Mouse (Mus musculus): ENCODE data around the gene Olfr315. TPM values are rescaled to one million over a fixed set of nuclear protein-coding genes. Genes with fewer than 3 reads are reported as not detected.

Gene Olfr315
- polyA plus RNA-seq, 1 experiment from 2014 or later, result not detected

DNA sequence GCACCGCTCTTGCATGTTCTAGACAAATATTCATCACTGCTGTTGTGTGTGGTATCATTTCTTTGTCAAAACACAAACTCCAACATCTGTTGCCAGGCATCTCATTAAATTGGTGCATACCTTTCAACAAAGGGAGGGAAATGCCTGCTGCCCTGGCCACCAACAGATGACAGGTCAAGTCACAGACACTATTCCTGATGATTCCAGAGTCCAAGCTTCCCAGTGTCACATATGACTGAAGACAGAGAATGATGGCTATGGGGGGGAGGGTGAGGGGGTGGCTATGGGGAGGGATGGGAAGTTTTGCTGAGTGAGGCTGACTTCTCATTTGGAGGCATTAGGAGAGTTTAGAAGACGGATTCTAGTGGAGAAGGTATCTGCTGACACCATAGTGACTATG, 11.2 kb downstream of the Olfr315 start:
- 82% methylated on average over 2 of the region's 2 CpGs for WGBS
- no peaks in the 10 kb centered on the region for H3K9me3 ChIP-seq (ENCODE audit: control insufficient read depth, low read length)
- H3K4me2 ChIP-seq (ENCODE audit: low read length), result no peak overlapping the region
- DNase-seq (ENCODE audit: low spot score) (peak; percentile 16), ATAC-seq (replicated peaks; ENCODE audit: low FRiP score, low TSS enrichment, low read depth) (no peak)
- H3K4me1 ChIP-seq (replicated peaks; ENCODE audit: control insufficient read depth, insufficient read depth, low read length), result no peaks in the 10 kb centered on the region
- no peaks in the 10 kb centered on the region for H3K36me3 ChIP-seq (ENCODE audit: control insufficient read depth, insufficient read depth, low read length)
- H3K27me3 ChIP-seq (replicated peaks; ENCODE audit: control insufficient read depth, insufficient read depth, low read length), result no peaks in the 10 kb centered on the region
- no peak overlapping the region for H3K4me3 ChIP-seq (ENCODE audit: low read depth, low read length)
- H3K27ac ChIP-seq (ENCODE audit: low read depth), result no peak overlapping the region
- no peak overlapping the region for H3K9ac ChIP-seq (ENCODE audit: low read length)

DNA sequence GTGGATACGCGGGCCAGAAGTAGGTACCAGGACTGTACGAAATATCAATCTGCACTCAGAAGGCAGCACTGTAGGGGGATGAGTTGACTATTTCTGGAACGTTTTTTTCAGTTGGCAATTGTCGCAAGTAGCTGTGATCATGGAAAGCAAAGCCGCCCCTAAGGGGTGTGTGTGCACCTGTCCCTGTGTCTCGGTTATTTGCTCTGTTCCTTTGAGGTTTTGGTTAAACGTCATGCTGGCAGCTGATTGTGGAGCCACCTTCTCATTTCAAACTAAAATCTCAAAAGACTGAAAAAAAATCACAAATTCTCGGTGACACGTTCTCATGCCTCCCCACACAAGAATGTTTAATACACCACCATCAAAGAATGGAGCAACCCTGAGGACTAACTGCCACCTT, 14.7 kb downstream of the Olfr315 start:
- DNase-seq (ENCODE audit: low spot score), result peak; percentile 21
- Histone ChIP-seq H3K9ac (ENCODE audit: low read length) (no peak overlapping the region), H3K9me3 (ENCODE audit: control insufficient read depth, low read length) (no peaks in the 10 kb centered on the region), H3K27me3 (replicated peaks; ENCODE audit: control insufficient read depth, insufficient read depth, low read length) (no peaks in the 10 kb centered on the region), H3K4me2 (ENCODE audit: low read length) (no peak overlapping the region), H3K36me3 (ENCODE audit: control insufficient read depth, insufficient read depth, low read length) (no peaks in the 10 kb centered on the region), H3K27ac (ENCODE audit: low read depth) (no peak overlapping the region), H3K4me1 (replicated peaks; ENCODE audit: control insufficient read depth, insufficient read depth, low read length) (no peaks in the 10 kb centered on the region), H3K4me3 (ENCODE audit: low read depth, low read length) (no peak overlapping the region)
- ATAC-seq (replicated peaks; ENCODE audit: low FRiP score, low TSS enrichment, low read depth), result no peak
- 90% methylated on average over 10 of the region's 10 CpGs for WGBS

DNA sequence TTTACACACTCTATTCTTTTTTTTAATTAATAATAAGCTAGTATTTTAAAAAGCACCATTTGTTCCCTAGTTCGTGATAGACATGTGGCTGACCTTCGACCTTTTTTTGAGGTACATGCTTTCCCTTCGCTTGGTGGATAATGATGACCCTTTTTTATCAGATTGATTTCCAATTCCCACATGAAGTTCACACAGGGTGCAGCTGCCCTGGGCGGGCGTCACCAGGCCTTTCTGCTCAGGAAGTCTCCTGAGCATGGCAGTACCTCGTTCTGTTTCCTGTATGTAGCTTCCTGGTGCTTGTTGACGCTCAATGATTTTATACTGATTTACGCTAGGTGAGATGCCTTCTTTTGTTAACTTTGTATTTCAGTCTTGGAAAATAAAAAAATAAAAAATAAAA, 15.4 kb downstream of the Olfr315 start:
- DNase-seq (ENCODE audit: low spot score), result peak; percentile 21
- 82% methylated on average over 8 of the region's 8 CpGs for WGBS
- no peak overlapping the region for H3K27ac ChIP-seq (ENCODE audit: low read depth)
- no peaks in the 10 kb centered on the region for H3K9me3 ChIP-seq (ENCODE audit: control insufficient read depth, low read length)
- H3K4me3 ChIP-seq (ENCODE audit: low read depth, low read length), result no peak overlapping the region
- no peak for ATAC-seq (replicated peaks; ENCODE audit: low FRiP score, low TSS enrichment, low read depth)
- no peak overlapping the region for H3K4me2 ChIP-seq (ENCODE audit: low read length)
- H3K9ac ChIP-seq (ENCODE audit: low read length), result no peak overlapping the region
- H3K27me3 ChIP-seq (replicated peaks; ENCODE audit: control insufficient read depth, insufficient read depth, low read length), result no peaks in the 10 kb centered on the region
- H3K36me3 ChIP-seq (ENCODE audit: control insufficient read depth, insufficient read depth, low read length), result no peaks in the 10 kb centered on the region
- H3K4me1 ChIP-seq (replicated peaks; ENCODE audit: control insufficient read depth, insufficient read depth, low read length), result no peaks in the 10 kb centered on the region

DNA sequence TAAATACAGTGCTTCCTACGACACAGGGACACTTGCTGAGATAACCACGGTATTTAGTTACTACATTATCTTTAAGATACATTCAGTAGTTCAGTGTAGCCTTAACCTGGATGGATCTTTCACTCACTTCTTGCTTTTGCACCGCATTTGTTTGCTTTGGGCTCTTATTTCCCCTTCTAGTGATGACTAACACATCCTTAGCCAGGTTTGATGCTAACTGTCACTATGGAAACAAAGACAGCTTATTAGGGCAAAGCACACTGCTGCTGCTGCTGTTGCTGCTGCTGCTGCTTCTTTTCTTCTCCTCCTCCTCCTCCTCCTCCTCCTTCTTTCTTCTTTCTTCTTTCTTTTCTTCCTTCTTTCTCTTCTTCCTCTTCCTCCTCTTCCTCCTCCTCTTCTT, 16.5 kb downstream of the Olfr315 start:
- no peak overlapping the region for H3K4me3 ChIP-seq (ENCODE audit: low read depth, low read length)
- 30% methylated on average over 3 of the region's 3 CpGs for WGBS
- ATAC-seq (replicated peaks; ENCODE audit: low FRiP score, low TSS enrichment, low read depth), result no peak
- no peak overlapping the region for H3K4me2 ChIP-seq (ENCODE audit: low read length)
- H3K27ac ChIP-seq (ENCODE audit: low read depth), result no peak overlapping the region
- no peak overlapping the region for H3K9ac ChIP-seq (ENCODE audit: low read length)
- H3K4me1 ChIP-seq (replicated peaks; ENCODE audit: control insufficient read depth, insufficient read depth, low read length), result no peaks in the 10 kb centered on the region
- H3K27me3 ChIP-seq (replicated peaks; ENCODE audit: control insufficient read depth, insufficient read depth, low read length), result no peaks in the 10 kb centered on the region
- no peak for DNase-seq (ENCODE audit: low spot score)
- no peaks in the 10 kb centered on the region for H3K36me3 ChIP-seq (ENCODE audit: control insufficient read depth, insufficient read depth, low read length)
- H3K9me3 ChIP-seq (ENCODE audit: control insufficient read depth, low read length), result no peaks in the 10 kb centered on the region

DNA sequence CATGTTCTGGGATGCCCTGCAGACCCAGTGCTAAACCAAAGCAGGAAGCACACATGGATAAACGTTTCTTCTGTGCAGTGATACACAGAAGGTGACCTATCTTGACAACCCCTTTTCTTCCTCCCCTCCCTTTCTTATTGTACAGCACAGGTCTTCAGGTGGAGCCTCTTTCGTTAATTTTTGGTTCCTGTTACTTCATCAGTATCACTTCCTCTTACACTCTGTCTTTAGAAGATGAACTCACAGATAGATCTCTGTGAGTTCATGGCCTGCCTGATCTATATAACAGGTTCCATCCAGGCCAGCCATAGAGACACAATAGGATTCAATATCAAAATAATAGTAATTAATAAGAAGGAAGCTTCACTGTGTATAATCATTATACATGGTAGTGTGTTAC, 17.1 kb downstream of the Olfr315 start:
- DNase-seq (ENCODE audit: low spot score) (peak; percentile 20), ATAC-seq (replicated peaks; ENCODE audit: low FRiP score, low TSS enrichment, low read depth) (no peak)
- Histone ChIP-seq H3K9ac (ENCODE audit: low read length) (no peak overlapping the region), H3K4me3 (ENCODE audit: low read depth, low read length) (no peak overlapping the region), H3K4me1 (replicated peaks; ENCODE audit: control insufficient read depth, insufficient read depth, low read length) (no peaks in the 10 kb centered on the region), H3K4me2 (ENCODE audit: low read length) (no peak overlapping the region), H3K27ac (ENCODE audit: low read depth) (no peak overlapping the region), H3K27me3 (replicated peaks; ENCODE audit: control insufficient read depth, insufficient read depth, low read length) (no peaks in the 10 kb centered on the region), H3K9me3 (ENCODE audit: control insufficient read depth, low read length) (no peaks in the 10 kb centered on the region), H3K36me3 (ENCODE audit: control insufficient read depth, insufficient read depth, low read length) (no peaks in the 10 kb centered on the region)
- 50% methylated on average over 2 of the region's 2 CpGs for WGBS

DNA sequence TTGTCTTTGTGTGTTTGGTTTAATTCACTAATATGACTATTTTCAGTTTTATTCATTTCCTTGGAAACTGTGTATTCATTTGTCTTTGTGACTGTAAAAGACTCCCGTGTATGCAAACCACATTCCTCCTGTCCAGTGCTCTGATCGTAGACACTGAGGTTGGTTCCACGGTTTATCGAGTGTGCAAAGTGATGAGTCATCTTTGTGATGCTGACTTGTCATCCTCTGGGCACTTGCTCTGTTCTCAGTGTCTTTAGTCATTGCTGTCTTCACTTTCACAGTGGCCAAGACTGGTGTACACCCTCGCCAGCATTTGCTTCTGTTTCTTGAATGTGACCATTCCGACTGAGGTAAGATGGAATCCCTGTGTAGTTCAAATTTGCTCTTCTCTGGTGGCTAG, 17.7 kb downstream of the Olfr315 start:
- 72% methylated on average over 6 of the region's 6 CpGs for WGBS
- H3K4me1 ChIP-seq (replicated peaks; ENCODE audit: control insufficient read depth, insufficient read depth, low read length), result no peaks in the 10 kb centered on the region
- H3K27ac ChIP-seq (ENCODE audit: low read depth), result no peak overlapping the region
- DNase-seq (ENCODE audit: low spot score) (peak; percentile 43), ATAC-seq (replicated peaks; ENCODE audit: low FRiP score, low TSS enrichment, low read depth) (no peak)
- H3K9ac ChIP-seq (ENCODE audit: low read length), result no peak overlapping the region
- no peaks in the 10 kb centered on the region for H3K36me3 ChIP-seq (ENCODE audit: control insufficient read depth, insufficient read depth, low read length)
- H3K27me3 ChIP-seq (replicated peaks; ENCODE audit: control insufficient read depth, insufficient read depth, low read length), result no peaks in the 10 kb centered on the region
- H3K9me3 ChIP-seq (ENCODE audit: control insufficient read depth, low read length), result no peaks in the 10 kb centered on the region
- H3K4me2 ChIP-seq (ENCODE audit: low read length), result no peak overlapping the region
- no peak overlapping the region for H3K4me3 ChIP-seq (ENCODE audit: low read depth, low read length)

DNA sequence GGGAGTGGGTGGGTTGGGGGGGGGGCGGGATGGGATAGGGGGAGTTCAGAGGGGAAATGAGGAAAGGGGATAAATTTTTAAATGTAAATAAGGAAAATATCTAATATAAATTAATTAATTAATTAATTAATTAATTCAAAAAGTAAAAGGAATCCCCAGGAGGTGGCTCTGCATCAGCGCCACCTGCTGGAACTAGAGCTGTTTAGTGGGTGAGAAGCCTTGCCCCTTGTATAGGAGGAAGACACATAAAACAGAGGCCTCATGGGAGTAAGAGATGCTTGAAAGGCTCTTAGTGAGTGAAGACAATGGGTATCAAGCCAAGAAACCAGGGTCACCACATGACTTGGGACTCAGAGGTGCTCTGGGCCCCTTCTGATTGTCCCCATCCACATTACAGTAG, 22.9 kb downstream of the Olfr315 start:
- Histone ChIP-seq H3K27ac (ENCODE audit: low read depth) (no peak overlapping the region), H3K4me2 (ENCODE audit: low read length) (no peak overlapping the region), H3K9ac (ENCODE audit: low read length) (no peak overlapping the region), H3K36me3 (ENCODE audit: control insufficient read depth, insufficient read depth, low read length) (no peaks in the 10 kb centered on the region), H3K4me1 (replicated peaks; ENCODE audit: control insufficient read depth, insufficient read depth, low read length) (no peaks in the 10 kb centered on the region), H3K4me3 (ENCODE audit: low read depth, low read length) (no peak overlapping the region), H3K9me3 (ENCODE audit: control insufficient read depth, low read length) (no peaks in the 10 kb centered on the region), H3K27me3 (replicated peaks; ENCODE audit: control insufficient read depth, insufficient read depth, low read length) (no peaks in the 10 kb centered on the region)
- ATAC-seq (replicated peaks; ENCODE audit: low FRiP score, low TSS enrichment, low read depth) (no peak), DNase-seq (ENCODE audit: low spot score) (no peak)
- WGBS, result 84% methylated on average over 2 of the region's 2 CpGs

DNA sequence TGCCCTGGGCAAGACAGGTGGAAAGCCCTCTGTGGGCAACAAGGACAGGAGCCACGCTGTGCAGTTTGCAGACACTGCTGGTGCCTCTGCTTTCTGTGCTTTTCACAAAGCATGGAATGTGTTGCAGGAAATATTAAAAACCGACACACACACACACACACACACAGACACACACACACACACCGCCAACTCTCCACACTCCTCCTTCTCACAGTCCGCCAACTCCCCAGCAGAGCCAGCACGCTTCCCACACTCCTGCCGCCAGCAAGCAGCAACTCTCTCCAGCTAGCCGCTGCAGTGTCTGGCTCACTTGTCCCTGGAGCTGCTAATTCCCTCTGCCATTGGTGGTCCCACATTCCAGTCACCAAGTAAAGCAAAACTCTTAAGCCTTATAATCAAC, 23.9 kb downstream of the Olfr315 start:
- Histone ChIP-seq H3K9me3 (ENCODE audit: control insufficient read depth, low read length) (no peaks in the 10 kb centered on the region), H3K36me3 (ENCODE audit: control insufficient read depth, insufficient read depth, low read length) (no peaks in the 10 kb centered on the region), H3K27me3 (replicated peaks; ENCODE audit: control insufficient read depth, insufficient read depth, low read length) (no peaks in the 10 kb centered on the region), H3K4me3 (ENCODE audit: low read depth, low read length) (no peak overlapping the region), H3K27ac (ENCODE audit: low read depth) (no peak overlapping the region), H3K4me2 (ENCODE audit: low read length) (no peak overlapping the region), H3K9ac (ENCODE audit: low read length) (no peak overlapping the region), H3K4me1 (replicated peaks; ENCODE audit: control insufficient read depth, insufficient read depth, low read length) (peaks cover 2% of the 10 kb centered on the region)
- ATAC-seq (replicated peaks; ENCODE audit: low FRiP score, low TSS enrichment, low read depth) (no peak), DNase-seq (ENCODE audit: low spot score) (no peak)
- 68% methylated on average over 7 of the region's 7 CpGs for WGBS

DNA sequence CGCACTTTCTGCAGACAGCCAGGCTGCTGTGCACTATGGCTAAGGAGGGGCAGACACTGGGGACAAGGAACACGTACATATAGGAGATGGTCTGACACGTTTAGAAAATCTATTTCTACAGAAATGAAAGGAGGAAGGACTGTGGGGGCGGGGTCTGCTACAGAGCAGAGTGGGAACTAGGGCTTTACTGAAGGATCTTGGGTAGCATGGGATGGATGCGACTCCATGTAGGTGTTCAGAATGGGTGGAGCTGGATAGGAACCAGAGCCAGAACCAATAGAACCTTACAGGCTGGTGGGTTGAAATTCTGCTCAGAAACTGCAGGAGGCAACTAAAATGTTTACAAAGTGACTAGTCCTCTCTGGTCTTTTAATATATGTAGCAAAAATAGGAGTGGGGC, 26.8 kb downstream of the Olfr315 start:
- WGBS, result 76% methylated on average over 5 of the region's 5 CpGs
- Histone ChIP-seq H3K27ac (ENCODE audit: low read depth) (no peak overlapping the region), H3K36me3 (ENCODE audit: control insufficient read depth, insufficient read depth, low read length) (no peaks in the 10 kb centered on the region), H3K9me3 (ENCODE audit: control insufficient read depth, low read length) (no peaks in the 10 kb centered on the region), H3K4me3 (ENCODE audit: low read depth, low read length) (no peak overlapping the region), H3K27me3 (replicated peaks; ENCODE audit: control insufficient read depth, insufficient read depth, low read length) (no peaks in the 10 kb centered on the region), H3K4me1 (replicated peaks; ENCODE audit: control insufficient read depth, insufficient read depth, low read length) (peaks cover 11% of the 10 kb centered on the region), H3K4me2 (ENCODE audit: low read length) (no peak overlapping the region), H3K9ac (ENCODE audit: low read length) (no peak overlapping the region)
- no peak for ATAC-seq (replicated peaks; ENCODE audit: low FRiP score, low TSS enrichment, low read depth)
- no peak for DNase-seq (ENCODE audit: low spot score)

Data from intestine, embryonic 14.5 days (tissue).